Mouse (Mus musculus) ES-Bruce4 (cell line): ENCODE results near the gene Fcor. TPM values are rescaled to one million over a fixed set of nuclear protein-coding genes. Genes with fewer than 3 reads are reported as not detected.

Experiments
- H3K27ac ChIP-seq: 2 replicates; pipeline ENCODE4 v1.5.1; 2012; ENCODE audit warnings: low read length, inconsistent platforms; ENCODE audit not compliant: insufficient read depth
- H3K27me3 ChIP-seq: 2 replicates; pipeline ENCODE4 v1.6.1; 2012; ENCODE audit warnings: mild to moderate bottlenecking, low read length, inconsistent platforms; ENCODE audit not compliant: control insufficient read depth, poor library complexity, insufficient read depth, severe bottlenecking
- H3K36me3 ChIP-seq: 2 replicates; pipeline ENCODE4 v1.6.1; 2012; ENCODE audit warnings: inconsistent platforms, mild to moderate bottlenecking, low read length, moderate library complexity; ENCODE audit not compliant: control insufficient read depth, poor library complexity, insufficient read depth, severe bottlenecking
- H3K4me1 ChIP-seq: one replicate; pipeline ENCODE4 v1.8.1; 2011; ENCODE audit warnings: low read length; ENCODE audit not compliant: control insufficient read depth, insufficient read depth
- H3K4me3 ChIP-seq: 2 replicates; pipeline ENCODE4 v1.5.1; 2011; ENCODE audit warnings: low read depth, mild to moderate bottlenecking, low read length
- H3K9ac ChIP-seq: 2 replicates; pipeline ENCODE4 v1.6.1; 2012; ENCODE audit warnings: low read depth, mild to moderate bottlenecking, inconsistent platforms; ENCODE audit not compliant: poor library complexity, severe bottlenecking
- H3K9me3 ChIP-seq: replicated peaks from 2 replicates; pipeline ENCODE4 v1.6.1; 2012; ENCODE audit warnings: mild to moderate bottlenecking, low read length, inconsistent platforms; ENCODE audit not compliant: control insufficient read depth, poor library complexity, insufficient read depth, severe bottlenecking
- CTCF ChIP-seq: IDR thresholded peaks from one replicate; pipeline ENCODE4 v1.8.1; 2011; ENCODE audit warnings: low read depth, low read length
- EP300 ChIP-seq: IDR thresholded peaks from 2 replicates; pipeline ENCODE4 v1.6.1; 2011; ENCODE audit warnings: low read depth, low read length; ENCODE audit not compliant: insufficient read depth
- POLR2A ChIP-seq: IDR thresholded peaks from one replicate; pipeline ENCODE4 v1.8.1; 2011; ENCODE audit warnings: low read length; ENCODE audit not compliant: insufficient read depth
- polyA plus RNA-seq: library from polyadenylated mRNA; stranded (reverse); fragments of >200 nt; gene quantifications from 2 replicates; pipeline ENCODE4 v1.2.4, GENCODE M21; 2011; ENCODE audit warnings: low read depth; ENCODE audit not compliant: missing spikeins, insufficient read depth, insufficient read length

Fcor gene
- polyA plus RNA-seq, 1 experiment, result 11.9 TPM

GRCm38 (mm10) chr8:3652845-3653244, 19.3 kb downstream of the Fcor start:
- no peak overlapping the region for H3K9ac ChIP-seq
- H3K4me1 ChIP-seq, result peaks cover 2% of the 10 kb centered on the region
- no peak overlapping the region for H3K27ac ChIP-seq
- no peaks in the 10 kb centered on the region for H3K9me3 ChIP-seq
- H3K27me3 ChIP-seq, result no peaks in the 10 kb centered on the region
- H3K36me3 ChIP-seq, result no peaks in the 10 kb centered on the region
- no peak overlapping the region for H3K4me3 ChIP-seq
- TF ChIP-seq EP300 (no peak), CTCF (no peak), POLR2A (no peak)

- Histone ChIP-seq H3K4me1 (no peaks in the 10 kb centered on the region), H3K27ac (no peak overlapping the region), H3K4me3 (no peak overlapping the region), H3K9me3 (no peaks in the 10 kb centered on the region), H3K27me3 (no peaks in the 10 kb centered on the region), H3K36me3 (no peaks in the 10 kb centered on the region), H3K9ac (no peak overlapping the region)
- TF ChIP-seq CTCF (no peak), EP300 (no peak), POLR2A (no peak)
Measured at GRCm38 (mm10) chr8:3648990-3649389, 23.2 kb downstream of the Fcor start.

- H3K9ac ChIP-seq, result no peak overlapping the region
- H3K27me3 ChIP-seq, result no peaks in the 10 kb centered on the region
- H3K4me3 ChIP-seq, result no peak overlapping the region
- no peaks in the 10 kb centered on the region for H3K9me3 ChIP-seq
- no peak overlapping the region for H3K27ac ChIP-seq
- H3K36me3 ChIP-seq, result no peaks in the 10 kb centered on the region
- no peaks in the 10 kb centered on the region for H3K4me1 ChIP-seq
- TF ChIP-seq EP300 (no peak), POLR2A (no peak), CTCF (no peak)
Measured at GRCm38 (mm10) chr8:3648268-3648667, 23.9 kb downstream of the Fcor start.

GRCm38 (mm10) chr8:3647561-3647960, 24.6 kb downstream of the Fcor start:
- H3K27ac ChIP-seq, result no peak overlapping the region; the same call in 1 of the 2 replicates
- H3K9ac ChIP-seq, result no peak overlapping the region
- TF ChIP-seq EP300 (no peak), POLR2A (no peak), CTCF (no peak)

GRCm38 (mm10) chr8:3646824-3647531, 25.2 kb downstream of the Fcor start:
- no peaks in the 10 kb centered on the region for H3K27me3 ChIP-seq
- H3K36me3 ChIP-seq, result no peaks in the 10 kb centered on the region
- no peaks in the 10 kb centered on the region for H3K9me3 ChIP-seq
- no peak overlapping the region; the same call in 1 of the 2 replicates for H3K27ac ChIP-seq
- no peak overlapping the region for H3K4me3 ChIP-seq
- TF ChIP-seq CTCF (no peak), EP300 (no peak), POLR2A (no peak)
- H3K9ac ChIP-seq, result no peak overlapping the region
- no peaks in the 10 kb centered on the region for H3K4me1 ChIP-seq

More at GRCm38 (mm10) chr8:3647561-3647960, 24.6 kb downstream of the Fcor start:
- Histone ChIP-seq H3K4me1 (no peaks in the 10 kb centered on the region), H3K36me3 (no peaks in the 10 kb centered on the region), H3K27me3 (no peaks in the 10 kb centered on the region), H3K4me3 (no peak overlapping the region), H3K9me3 (no peaks in the 10 kb centered on the region)

GRCm38 (mm10) chr8:3645804-3646203, 26.4 kb downstream of the Fcor start:
- TF ChIP-seq POLR2A (no peak), CTCF (peak; percentile 66)
- Histone ChIP-seq H3K4me3 (no peak overlapping the region), H3K9ac (no peak overlapping the region), H3K27me3 (no peaks in the 10 kb centered on the region), H3K36me3 (0 out of 2 replicates have a peak, but pooled peaks cover 4% of the 10 kb centered on the region), H3K27ac (no peak overlapping the region), H3K9me3 (no peaks in the 10 kb centered on the region), H3K4me1 (no peaks in the 10 kb centered on the region)
